Mouse (Mus musculus): Measurements from ENCODE around the gene Macrod1. TPM values are rescaled to one million over a fixed set of nuclear protein-coding genes. Genes with fewer than 3 reads are reported as not detected.

Gene Macrod1
- polyA plus RNA-seq, 2 experiments from 2014 or later = 0.82 to 2.6 TPM

DNA sequence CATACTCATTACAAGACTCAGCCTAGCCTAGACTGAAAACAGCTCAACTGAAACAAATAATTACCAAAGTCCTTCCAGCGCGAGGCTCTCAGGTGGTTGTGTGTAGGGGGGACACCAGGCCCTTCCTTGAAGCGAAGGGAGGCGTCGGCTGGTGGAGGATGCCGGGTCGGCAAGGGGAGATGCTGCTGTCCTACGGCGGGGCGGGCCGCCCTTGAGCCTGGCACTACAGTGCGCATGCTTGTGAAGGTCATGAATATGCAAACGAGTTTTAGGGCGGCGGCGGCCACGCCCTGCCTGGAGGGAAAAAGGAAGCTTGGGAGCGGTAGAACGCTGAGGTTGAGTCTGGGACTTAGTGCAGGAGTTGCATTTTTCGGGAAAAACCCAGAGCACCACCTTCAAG lies 87.2 kb downstream of the Macrod1 start:
- ATAC-seq = no peak

DNA sequence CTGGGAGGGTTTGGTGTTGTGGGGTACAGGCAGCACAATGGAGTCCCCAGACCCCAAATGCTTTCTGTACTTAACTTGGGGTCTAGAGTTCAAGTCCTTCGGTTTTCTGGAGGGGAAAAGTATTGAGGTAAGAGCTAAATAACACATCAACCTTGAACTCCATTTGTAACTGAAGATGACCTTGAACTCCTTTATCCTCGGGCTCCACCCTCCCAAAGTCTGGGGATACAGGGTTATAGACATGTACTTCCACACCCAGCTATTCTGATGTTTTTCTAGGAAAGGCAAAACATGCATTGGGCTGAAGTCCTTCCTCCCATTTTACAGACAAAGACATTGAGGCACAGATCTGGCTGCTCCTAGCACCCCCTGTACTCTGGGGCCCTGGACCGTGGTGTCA lies 87.8 kb downstream of the Macrod1 start:
- ATAC-seq = no peak

DNA sequence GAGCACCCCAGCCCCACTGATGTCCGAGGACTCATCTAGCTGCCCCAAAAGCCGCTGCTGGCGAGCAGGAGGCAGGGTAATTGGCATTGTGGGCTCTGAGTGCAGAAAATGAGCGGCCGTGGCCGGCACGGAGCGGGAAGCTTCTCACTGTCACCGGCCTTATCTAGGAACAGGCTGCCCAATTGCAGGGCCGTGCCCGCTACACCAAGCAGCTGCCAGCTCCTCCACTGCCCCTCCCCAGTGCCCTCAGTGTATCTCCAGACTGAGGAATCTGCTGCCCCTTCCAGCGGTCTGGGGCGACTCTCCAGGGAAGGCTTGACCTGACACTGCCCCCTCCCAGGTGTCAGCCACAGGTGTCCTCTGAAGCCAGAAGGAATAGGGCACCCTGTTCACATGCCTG lies 89.8 kb downstream of the Macrod1 start:
- no peak for ATAC-seq

DNA sequence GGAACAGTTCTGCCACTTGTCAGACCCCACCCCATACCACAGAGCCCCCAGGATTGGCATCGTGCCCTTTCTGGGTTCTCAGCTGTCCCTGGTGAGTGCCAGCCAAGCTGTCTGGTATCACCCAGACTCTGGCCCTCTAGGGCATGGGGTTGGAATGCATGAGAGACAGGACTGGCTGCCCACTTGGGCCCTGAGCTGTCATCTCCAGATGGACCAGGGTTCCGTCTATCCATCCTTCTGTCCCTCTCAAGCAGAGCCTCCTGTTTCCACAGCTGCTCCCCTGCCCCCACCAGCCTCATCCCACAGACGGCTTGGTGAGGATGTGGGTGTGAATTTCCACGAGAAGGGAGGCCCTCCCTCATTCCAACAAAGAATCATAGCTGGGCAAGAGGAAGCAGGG lies 91.5 kb downstream of the Macrod1 start:
- no peak for ATAC-seq

DNA sequence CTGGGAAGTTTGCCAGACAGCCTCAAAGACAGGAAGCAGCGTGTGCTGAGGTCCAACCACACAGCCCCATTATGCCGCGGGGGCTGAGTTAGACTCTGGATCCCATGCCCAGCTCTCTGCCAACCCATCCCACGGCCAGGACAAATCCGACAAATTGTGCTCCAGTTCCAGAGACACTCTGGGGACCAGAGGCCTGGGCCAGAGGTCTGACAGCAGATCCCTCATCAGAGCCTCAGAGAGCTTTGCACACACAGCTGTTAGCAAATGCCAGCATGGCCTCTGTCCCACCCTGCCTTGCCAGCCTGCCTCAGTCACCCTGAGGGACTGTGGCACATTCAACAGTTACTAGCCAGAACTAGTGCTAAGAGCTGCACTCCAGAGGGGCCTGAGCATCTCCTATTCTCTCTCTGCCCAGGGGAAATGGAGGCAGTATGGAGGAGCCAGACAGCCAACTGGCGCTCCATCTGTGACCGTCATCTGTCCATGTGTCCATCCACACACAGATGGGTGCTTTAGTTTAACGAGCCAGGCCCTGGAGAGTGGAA lies 92.0 kb downstream of the Macrod1 start:
- ATAC-seq = no peak

DNA sequence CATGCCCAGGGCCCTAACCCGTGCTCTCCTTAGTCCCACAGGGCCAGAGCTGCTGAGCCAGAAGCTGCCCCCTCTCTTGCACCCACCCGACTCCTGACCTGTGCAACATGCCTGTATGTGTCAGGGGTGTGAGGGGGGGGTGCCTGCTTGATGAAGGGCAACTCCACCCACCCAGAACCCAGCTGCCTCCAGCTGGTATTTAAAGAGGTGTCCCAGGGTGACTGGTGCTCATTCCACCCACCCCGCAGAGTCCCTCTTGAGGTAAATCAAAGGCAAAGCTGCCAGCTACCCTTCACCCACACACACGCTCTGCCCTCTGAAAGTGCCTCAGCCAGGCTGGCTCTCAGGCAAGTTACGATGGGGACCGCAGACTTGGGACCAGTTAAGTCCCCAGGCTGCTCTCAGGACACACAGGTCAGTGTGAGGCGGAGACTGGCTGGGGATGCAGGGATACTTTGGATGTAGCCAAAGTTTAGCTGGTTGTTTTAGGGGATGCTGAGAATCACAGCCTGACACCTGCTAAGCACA lies 92.6 kb downstream of the Macrod1 start:
- ATAC-seq = no peak

DNA sequence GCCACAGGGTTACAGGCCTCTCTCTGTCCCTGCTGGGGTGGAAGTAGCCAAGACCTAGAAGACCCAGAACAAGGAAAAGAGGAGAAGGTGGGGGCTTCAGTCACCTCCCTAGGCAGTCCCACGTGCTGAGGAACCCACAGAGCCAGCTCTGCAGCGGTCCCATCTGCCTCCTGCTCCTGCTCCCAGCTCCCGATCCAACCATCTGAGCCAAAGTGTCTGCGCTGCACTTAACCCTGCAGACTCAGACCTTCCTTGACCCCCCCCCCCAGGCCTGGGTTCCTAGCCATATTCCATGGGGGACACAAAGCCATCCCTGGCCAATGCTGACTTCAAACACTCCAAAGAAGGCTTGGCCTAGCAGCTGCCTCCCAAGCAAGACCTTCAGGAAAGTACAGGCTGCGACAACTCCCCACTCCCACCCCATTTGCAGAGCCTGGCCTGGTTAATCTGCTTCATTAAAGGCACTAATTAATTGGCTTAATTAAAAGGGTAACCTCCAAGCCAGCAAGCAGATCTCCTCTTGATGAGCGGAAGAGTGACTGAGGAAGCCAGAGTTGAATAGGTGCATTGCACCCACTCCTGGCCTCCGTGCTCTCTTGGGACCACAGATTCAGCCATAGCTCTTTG lies 94.8 kb downstream of the Macrod1 start:
- no peak for ATAC-seq

DNA sequence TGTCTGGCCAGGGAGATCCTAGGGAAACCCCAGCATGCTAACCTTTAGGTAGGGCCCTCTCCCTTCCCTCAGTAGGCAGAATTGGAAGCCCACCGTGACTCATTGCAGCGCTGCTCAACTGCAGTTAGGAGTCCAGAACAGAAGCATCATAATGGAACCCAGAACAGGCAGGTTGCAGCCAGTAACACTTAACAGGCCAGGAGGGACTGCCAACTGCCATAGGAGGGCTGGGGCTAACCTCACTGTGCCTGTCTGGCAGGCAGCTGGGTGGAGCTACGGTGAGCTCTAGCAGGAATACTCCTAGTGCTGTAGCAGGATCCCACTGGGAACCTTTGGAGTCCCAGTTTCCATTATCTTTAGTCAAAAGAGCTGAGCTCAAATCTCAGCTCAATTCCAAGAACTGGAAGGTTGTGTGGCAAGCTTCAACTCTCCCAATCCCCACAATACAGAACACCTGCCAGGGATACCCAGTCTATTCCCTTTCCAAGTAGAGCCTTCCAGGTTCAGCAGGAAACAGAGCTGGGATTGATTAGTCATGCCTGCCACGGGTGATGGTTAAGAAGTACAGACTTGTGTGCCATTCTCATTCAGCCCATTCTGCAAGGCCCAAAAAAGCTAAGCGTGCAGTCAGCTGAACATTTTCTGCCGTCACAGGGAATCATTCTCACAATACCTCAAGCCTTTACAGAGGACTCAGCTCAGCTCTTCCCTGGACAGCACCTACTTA lies 95.5 kb downstream of the Macrod1 start:
- no peak for ATAC-seq

DNA sequence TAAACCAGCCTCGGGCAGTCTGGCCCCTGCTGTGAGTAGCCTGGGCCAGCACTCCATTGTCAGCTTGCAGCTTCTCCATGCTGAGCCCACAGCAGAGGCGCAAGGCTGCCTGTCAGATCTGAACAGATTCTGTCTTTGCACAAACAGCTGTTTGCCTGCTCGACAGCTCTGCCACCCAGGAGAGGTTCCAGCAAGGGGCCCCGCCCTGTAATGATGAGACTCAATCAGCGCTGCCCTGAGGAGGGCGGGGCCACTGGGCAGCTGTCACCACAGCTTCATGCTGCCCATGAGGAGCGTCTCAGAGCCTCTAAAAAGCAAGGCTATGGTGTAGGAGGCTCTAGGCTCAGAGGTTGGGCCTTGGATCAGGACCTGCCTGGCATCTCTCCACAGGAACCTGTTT lies 96.6 kb downstream of the Macrod1 start:
- no peak for ATAC-seq

DNA sequence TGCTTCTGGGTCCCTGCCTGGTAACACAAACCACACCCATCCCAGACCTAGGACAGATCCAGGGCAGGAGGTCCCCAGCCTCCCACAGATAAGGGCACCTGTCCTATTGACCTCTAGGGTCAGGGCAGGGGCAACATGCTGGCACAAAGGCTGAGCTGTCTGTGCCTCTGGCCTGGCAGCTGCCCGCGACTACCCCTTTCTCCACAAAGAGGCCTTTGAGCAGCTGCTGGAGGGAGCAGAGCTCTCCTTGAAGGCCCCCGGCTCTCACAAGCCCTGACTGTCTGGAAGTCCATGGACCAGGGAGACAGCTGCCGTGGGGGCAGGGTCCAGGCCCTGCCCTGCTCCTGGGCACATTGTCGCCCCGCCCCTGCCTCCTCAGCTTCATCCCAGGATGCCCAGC lies 98.6 kb downstream of the Macrod1 start:
- ATAC-seq = no peak

DNA sequence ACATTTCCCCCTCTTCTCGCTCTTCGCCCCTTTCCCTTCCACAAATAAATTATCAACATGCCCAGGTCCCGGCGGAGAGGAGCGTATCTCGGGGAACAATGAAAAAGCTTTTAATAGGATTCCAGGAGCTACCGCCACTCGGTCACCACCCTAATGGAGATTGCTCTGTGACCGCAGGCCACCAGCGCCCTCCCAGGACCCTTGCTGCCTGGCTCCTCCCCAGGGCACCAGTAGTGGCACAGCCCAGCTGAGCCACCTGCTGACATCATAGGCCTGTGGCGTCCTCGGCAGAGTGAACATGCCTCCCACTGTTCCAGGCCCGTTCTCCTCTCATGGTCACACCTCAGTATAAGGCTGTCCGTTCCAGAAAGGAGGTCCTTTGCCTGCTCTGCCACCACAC lies 101.1 kb downstream of the Macrod1 start:
- no peak for ATAC-seq

DNA sequence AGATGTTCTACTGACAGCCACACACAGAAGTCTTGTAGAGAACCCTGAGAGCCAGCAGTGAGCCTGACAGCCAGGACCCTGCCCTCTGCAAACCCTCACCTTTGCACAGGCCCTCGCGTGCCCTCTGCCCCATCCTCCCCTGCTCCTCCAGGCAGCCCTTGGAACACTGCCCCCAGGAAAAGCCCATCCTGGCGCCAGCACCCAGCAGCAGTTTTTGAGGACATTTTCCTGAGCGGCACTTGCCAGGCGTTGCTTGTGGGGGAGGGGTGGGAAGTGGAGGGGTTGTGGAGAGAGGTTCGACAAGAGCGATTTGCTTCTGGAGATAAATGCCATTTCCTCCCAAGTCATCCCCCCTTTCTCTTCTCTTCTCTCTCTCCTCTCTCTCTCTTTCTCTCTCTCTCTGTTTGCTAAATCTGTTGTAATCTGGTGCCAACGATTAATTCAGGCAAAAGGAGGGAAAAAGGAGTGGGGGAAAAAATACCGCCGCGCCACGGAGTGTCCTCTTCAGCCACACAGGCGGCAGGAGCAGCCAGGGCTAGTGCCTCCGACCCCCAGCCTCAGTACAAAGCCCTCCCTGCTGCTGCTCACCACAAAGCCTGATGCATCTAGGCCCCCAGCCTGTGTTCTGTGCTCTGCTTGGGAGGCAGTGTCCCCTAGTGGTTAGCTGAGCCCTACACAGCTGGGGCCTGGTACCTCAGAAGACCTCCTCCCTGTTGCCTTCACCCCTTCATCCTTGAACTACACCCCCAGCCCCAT lies 103.7 kb downstream of the Macrod1 start:
- no peak for ATAC-seq

DNA sequence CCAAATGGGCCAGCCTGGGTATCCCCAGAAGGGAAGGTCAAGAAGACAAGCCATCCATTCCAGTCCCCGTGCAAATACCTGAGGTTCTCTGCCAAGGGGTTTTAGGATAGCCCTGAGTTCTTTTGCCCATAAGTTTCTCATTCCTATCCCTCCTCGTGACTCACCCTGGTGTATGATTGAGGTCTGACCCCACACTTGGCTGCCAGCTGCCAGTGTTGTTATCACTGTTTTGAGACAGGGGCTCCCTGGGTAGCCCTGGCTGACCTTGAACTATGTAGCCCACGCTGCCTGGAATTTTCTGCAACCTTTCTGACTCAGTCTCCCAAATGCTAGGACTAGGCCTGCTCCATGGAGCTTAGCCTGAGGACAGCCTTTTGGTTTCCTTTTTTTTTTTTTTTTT lies 104.5 kb downstream of the Macrod1 start:
- ATAC-seq = no peak

DNA sequence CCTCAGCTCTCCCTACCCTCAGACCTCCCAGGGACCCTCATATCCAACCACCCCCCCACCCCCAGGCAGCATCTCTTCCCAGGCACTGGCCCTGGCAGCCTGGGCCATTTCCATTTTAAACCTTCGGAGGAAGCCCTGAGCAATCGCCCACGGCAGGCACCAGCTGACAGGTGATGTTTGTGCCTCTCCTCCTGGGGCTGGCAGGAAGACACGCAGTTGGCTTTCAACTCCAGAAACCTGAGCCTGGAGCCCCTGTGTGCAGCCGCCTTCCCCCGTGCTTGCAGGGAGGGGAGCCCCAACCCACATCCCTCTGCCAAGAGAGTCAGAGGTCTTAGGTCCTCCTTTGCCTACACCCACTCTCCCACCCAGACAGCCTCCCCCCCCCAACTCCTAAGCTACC lies 107.6 kb downstream of the Macrod1 start:
- no peak for ATAC-seq

DNA sequence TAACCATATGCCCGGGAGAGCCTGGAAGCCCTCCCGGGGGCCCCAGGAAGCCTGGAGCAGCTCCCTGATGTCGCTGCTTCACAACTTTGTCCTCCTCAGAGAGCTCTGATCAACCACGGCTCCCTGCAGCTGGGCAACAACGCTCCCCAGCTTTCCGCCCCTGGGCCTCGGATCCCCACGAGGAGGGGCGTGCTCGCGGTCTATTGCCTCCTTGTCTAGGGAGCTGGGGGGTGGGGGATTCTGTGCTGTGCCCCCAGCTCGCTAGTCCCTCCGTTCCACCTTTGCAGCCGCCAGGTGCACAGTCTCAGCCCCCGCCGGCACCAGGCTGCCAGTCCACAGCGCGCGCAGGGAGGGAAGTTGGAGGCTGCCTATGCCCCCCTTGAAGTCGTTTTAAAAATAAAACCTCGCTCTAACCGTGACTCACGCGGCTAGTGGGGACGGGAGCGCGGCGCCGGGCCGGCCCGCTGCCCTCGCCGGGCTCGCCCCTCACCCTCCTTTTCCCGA lies 108.3 kb downstream of the Macrod1 start:
- ATAC-seq = no peak

DNA sequence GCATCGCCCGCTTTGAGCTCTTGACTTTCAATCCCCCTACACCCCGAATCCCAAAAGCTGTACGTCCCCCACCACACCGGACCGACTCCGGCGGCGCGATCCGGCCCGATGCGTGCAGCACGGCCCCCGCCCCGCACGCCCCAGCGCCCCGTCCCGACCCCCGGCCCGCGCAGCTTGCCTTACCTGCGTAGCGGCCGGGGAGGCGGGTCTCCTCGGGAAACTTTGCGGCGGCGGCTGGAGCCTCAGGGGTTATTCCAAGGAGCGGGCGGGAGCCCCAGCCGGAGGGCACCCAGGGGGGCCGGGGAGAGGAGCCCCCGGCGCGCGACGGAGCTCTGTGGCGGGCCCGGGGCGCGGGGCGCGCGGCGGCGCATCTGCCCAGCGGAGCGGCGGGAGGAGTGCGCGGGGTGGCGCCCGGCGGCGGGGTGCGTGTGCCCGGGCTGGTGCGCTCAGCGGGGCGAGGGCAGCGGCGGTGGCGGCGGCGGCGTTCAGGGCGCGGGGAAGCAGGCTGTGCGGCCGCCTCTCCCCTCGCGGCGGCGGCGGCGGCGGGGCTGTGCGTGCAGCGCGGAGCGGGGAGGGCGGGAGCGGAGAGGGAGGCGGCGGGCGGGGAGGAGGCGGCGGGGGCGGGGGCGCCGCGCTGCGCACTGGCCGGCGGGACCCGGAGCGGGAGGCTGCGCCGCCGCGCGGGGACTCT lies 109.0 kb downstream of the Macrod1 start:
- no peak for ATAC-seq

DNA sequence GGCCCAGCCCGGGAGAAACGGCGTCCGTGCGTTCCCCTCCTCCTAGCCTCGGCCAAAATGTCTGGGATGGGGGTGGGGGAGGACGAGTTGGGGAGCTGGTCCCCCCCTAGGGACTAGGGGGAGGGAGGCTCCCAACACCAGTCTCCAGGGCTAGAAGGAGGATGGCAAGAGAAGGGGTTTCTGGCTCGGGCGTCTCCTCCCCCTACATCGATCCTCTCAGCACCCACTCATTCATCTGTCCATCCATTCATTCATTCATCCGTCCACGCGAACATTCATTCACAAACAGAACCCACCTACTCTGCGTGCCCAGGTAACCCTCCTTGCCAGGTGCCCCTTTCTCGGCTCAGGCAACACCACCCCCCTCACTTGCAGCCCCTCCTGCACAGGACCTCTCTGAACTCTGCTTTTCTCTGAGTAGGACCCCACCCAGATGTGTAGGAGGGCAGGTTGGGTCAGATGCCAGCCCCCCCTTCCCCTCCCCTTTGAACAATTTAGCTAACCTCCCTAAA lies 109.6 kb downstream of the Macrod1 start:
- ATAC-seq = no peak

DNA sequence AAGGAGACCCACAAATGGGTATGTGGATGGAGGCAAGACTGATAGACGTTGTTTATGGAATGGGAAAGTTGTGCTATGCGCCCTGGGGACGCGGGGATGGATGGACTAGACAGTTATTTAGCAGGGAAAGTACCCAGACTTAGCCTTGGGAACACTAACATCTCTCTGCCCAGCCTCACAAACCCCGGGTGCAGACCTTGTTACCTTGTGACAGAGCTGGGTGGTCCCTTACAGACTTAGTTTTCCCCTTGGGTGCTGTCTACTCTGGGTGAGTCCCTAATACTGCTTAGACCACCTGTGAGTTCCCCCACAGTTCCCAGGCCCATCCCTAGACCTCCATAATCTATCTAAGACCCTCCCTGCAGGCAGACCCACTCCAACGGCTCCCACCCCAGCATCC lies 110.2 kb downstream of the Macrod1 start:
- no peak for ATAC-seq

DNA sequence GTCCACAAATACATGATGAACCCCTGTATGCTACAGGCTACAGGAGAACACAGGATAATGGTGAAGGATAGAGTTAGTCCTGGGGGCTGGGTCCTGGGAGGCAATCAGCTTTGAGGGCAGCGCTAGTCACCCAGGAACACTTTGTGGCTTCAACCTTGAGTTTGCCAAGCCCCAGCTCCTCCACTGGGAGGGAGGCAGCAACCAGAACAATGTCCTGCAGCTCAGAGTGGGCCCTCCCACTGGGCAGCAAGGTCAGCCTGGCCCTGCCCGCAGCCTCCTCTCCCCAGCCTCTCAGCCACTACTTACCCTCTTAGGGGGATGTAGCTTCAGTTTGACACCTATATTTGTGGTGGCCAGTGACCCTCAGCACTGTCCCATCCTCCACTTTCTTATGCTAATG lies 111.8 kb downstream of the Macrod1 start:
- no peak for ATAC-seq

DNA sequence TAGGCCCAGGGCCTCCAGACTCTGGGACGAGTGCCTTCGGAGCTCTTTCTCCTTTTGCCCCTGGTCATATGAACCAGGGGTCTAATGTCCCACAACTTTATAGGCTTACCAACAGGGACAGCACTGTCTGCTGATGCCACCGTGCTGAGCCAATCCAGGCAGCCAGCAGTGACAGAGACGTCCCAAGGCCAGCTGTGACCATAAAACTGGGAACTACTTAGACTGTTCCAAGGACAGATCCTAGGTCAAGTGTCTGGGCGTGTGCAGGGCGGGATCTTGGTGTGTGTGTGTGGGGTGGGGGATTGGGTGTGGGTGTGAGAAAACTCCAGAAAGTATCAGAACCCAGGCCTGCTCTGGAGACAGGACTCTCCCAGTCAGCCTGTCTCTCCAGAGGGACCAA lies 114.3 kb downstream of the Macrod1 start:
- ATAC-seq = no peak

DNA sequence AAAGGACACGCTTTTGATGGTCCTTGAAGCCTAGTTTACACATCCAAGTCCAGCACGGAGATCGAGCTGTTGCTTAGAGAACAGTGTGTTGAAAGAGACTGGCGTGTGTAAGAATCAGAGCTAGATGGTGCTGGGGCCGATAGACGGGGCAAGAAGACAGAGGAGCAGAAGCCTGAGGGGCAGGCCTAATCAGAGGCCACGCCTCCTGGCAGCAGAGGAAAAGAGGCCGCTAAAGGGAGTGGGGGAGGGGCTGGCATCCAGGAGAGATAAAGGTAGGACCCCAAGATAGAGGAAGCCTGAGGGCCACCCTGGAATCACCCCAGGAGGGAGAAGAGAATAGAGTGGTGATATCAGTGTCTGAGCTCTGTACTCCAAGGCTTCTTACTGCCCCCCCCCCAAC lies 114.8 kb downstream of the Macrod1 start:
- no peak for ATAC-seq
